ENCODE assay signal across 9 mouse cellular contexts in genomic region chr5:92278942-92279537, GRCm38 (mm10). TPM values are rescaled to one million over a fixed set of nuclear protein-coding genes. Genes with fewer than 3 reads are reported as not detected.
DNase-seq lines count a peak whose midpoint lies in the region; ATAC-seq and TF ChIP-seq lines count a peak whose summit lies in the region.
"Had no signal": no experiment of that assay in that cellular context is flagged by ENCODE, and none has a peak within 500 bp of the region (broad histone marks: within the 10 kb centered on the region; RNA-seq: fewer than 3 reads in every experiment).

No protein-coding gene starts in this region.

- H3K79me2 ChIP-seq in liver, adult 2 months (ENCODE audit: control insufficient read depth, insufficient read depth, low read length) = no peaks in the 10 kb centered on the region
- H3K79me2 ChIP-seq in macrophage (ENCODE audit: inconsistent target) = no peaks in the 10 kb centered on the region

- H3K9me3 ChIP-seq in liver, embryonic 12.5 days (replicated peaks) = no peaks in the 10 kb centered on the region
- H3K9me3 ChIP-seq in stomach, postnatal 0 days (ENCODE audit: control insufficient read depth, low read length) = no peaks in the 10 kb centered on the region
- H3K9me3 ChIP-seq: heart, embryonic 15.5 days had no signal

- no peaks in the 10 kb centered on the region for H3K36me3 ChIP-seq in liver, adult 2 months (ENCODE audit: control insufficient read depth, insufficient read depth, low read length)
- peaks cover 4% of the 10 kb centered on the region; the same call in 1 of the 2 replicates for H3K36me3 ChIP-seq in liver, embryonic 12.5 days
- no peaks in the 10 kb centered on the region for H3K36me3 ChIP-seq in macrophage (ENCODE audit: inconsistent target)
- H3K36me3 ChIP-seq in stomach, postnatal 0 days (ENCODE audit: control insufficient read depth, insufficient read depth, low read length) = no peaks in the 10 kb centered on the region
- H3K36me3 ChIP-seq: heart, embryonic 15.5 days had no signal

- no peak overlapping the region for H3K9ac ChIP-seq in liver, adult 2 months (ENCODE audit: low read depth, low read length)
- no peak overlapping the region for H3K9ac ChIP-seq in liver, embryonic 12.5 days
- no peak overlapping the region for H3K9ac ChIP-seq in stomach, postnatal 0 days (ENCODE audit: low read length)
- H3K9ac ChIP-seq: heart, embryonic 15.5 days had no signal

- no peak overlapping the region for H3K4me3 ChIP-seq in liver, adult 2 months (ENCODE audit: insufficient read depth, low read depth, low read length)
- no peak overlapping the region for H3K4me3 ChIP-seq in liver, embryonic 12.5 days
- no peak overlapping the region for H3K4me3 ChIP-seq in macrophage (ENCODE audit: inconsistent target)
- no peak overlapping the region for H3K4me3 ChIP-seq in stomach, postnatal 0 days (ENCODE audit: low read depth, low read length)

- H3K27ac ChIP-seq in liver, adult 2 months (replicated peaks; ENCODE audit: insufficient read depth, low read depth, low read length) = no peak overlapping the region
- H3K27ac ChIP-seq in liver, embryonic 12.5 days = no peak overlapping the region
- peak overlapping the region; percentile 62 for H3K27ac ChIP-seq in macrophage
- H3K27ac ChIP-seq in stomach, postnatal 0 days (replicated peaks) = peak overlapping the region; percentile 83; the same call in 1 of the 2 replicates
- H3K27ac ChIP-seq: heart, embryonic 15.5 days had no signal

- no peak for ATAC-seq in liver, embryonic 12.5 days
- ATAC-seq in stomach, postnatal 0 days (ENCODE audit: low FRiP score, low TSS enrichment) = no peak

- WGBS in liver, adult 2 months = 79% methylated on average over 10 of the region's 10 CpGs
- 42% methylated on average over 10 of the region's 10 CpGs for WGBS in liver, embryonic 12.5 days (ENCODE audit: insufficient replicate concordance)
- under 1% methylated on average over 8 of the region's 10 CpGs for WGBS in macrophage (ENCODE audit: missing documents)
- WGBS in stomach, postnatal 0 days = 77% methylated on average over 10 of the region's 10 CpGs

- no peak for TF ChIP-seq CTCF in liver, adult 2 months (IDR thresholded peaks at IDR 0.05; ENCODE audit: low read depth, low read length)
- TF ChIP-seq CTCF in stomach, postnatal 0 days (IDR thresholded peaks at IDR 0.05; ENCODE audit: low read depth) = no peak

- TF ChIP-seq POLR2A in liver, adult 2 months (IDR thresholded peaks at IDR 0.05; ENCODE audit: extremely low read depth, insufficient read depth, low read length) = no peak

- H3K4me1 ChIP-seq in liver, adult 2 months (ENCODE audit: control insufficient read depth, insufficient read depth, low read length) = no peaks in the 10 kb centered on the region
- H3K4me1 ChIP-seq in liver, embryonic 12.5 days = peaks cover 38% of the 10 kb centered on the region
- no peaks in the 10 kb centered on the region for H3K4me1 ChIP-seq in stomach, postnatal 0 days (replicated peaks; ENCODE audit: control insufficient read depth, insufficient read depth)

- no peak for TF ChIP-seq EP300 in stomach, postnatal 0 days (optimal IDR thresholded peaks at IDR 0.05)

- peak; percentile 15 for DNase-seq in cerebellum, adult 11-12 months
- no peak for DNase-seq in cerebellum, adult 8-10 months
- peak; percentile 41 for DNase-seq in liver, adult 2 months (ENCODE audit: extremely low read depth, low read depth, low spot score)
- DNase-seq in stomach, postnatal 0 days (ENCODE audit: low spot score) = peak; percentile 24
- no peak for DNase-seq in testis, postnatal 14 days (ENCODE audit: low spot score)
- no peak for DNase-seq in embryo, embryonic 9.5 days (ENCODE audit: extremely low spot score)

- no peaks in the 10 kb centered on the region for H3K27me3 ChIP-seq in liver, adult 2 months (ENCODE audit: control insufficient read depth, insufficient read depth, low read length)
- peaks cover 40% of the 10 kb centered on the region for H3K27me3 ChIP-seq in liver, embryonic 12.5 days (replicated peaks)
- no peaks in the 10 kb centered on the region for H3K27me3 ChIP-seq in stomach, postnatal 0 days (ENCODE audit: control insufficient read depth, insufficient read depth, low read length)

- H3K4me2 ChIP-seq in liver, embryonic 12.5 days = no peak overlapping the region
- H3K4me2 ChIP-seq in stomach, postnatal 0 days (replicated peaks; ENCODE audit: low read depth) = no peak overlapping the region

RNA-seq across cellular contexts. Expression of gene Naaa, which starts 1.1 kb away (rescaled TPM):
- total RNA-seq in liver, adult 2 months (2014; rRNA removed) = 4.4 and 5.0 TPM in 2 replicates
- polyA plus RNA-seq in liver, adult 2 months (2012; rRNA removed) = 4.8 and 5.2 TPM in 2 replicates
- polyA plus RNA-seq in liver, embryonic 12.5 days (2016; fragmentation: Nextera tagmentation; extraction: Ambion mirVana) = 3.0 TPM in 2 replicates
- 10 to 100 TPM in 7 of 26 experiments, 1 to 10 TPM in 19; 1.8 to 17.2 (median 5.8) TPM for total RNA-seq in macrophage (2018; cell fraction: chromatin; rRNA removed)
- total RNA-seq in macrophage (2018; cell fraction: cytosol; rRNA removed) = 10 to 100 TPM in 25 of 26 experiments, 1 to 10 TPM in 1; 9.1 to 25.4 (median 15.8) TPM
- 10 to 100 TPM; 10.0 to 36.4 (median 18.0) TPM for total RNA-seq in macrophage (2018; cell fraction: nucleus; rRNA removed)
- polyA plus RNA-seq in macrophage (2018) = 7.7 to 41.0 TPM (median 19.5 TPM) in 3 replicates
- polyA plus RNA-seq in stomach, postnatal 0 days (2015; fragmentation: Nextera tagmentation; extraction: Ambion mirVana) = 16.4 and 17.0 TPM in 2 replicates

RNA-seq across cellular contexts. Expression of gene Ppef2, which starts 23.0 kb away (rescaled TPM):
- 0.13 TPM in 1 of 2 replicates, not detected in the other for total RNA-seq in liver, adult 2 months (2014; rRNA removed)
- polyA plus RNA-seq in liver, adult 2 months (2012; rRNA removed) = 0.27 TPM in 1 of 2 replicates, not detected in the other
- not detected in 2 replicates for polyA plus RNA-seq in liver, embryonic 12.5 days (2016; fragmentation: Nextera tagmentation; extraction: Ambion mirVana)
- total RNA-seq in macrophage (2018; cell fraction: chromatin; rRNA removed) = 1 to 10 TPM in 1 of 26 experiments, under 1 TPM in 9, not detected in 16; 0.33 to 1.2 (median 0.60) TPM
- total RNA-seq in macrophage (2018; cell fraction: cytosol; rRNA removed) = under 1 TPM in 6 of 26 experiments, not detected in 20; 0.06 to 0.18 (median 0.15) TPM
- 1 to 10 TPM in 4 of 26 experiments, under 1 TPM in 7, not detected in 15; 0.18 to 1.7 (median 0.75) TPM for total RNA-seq in macrophage (2018; cell fraction: nucleus; rRNA removed)
- polyA plus RNA-seq in macrophage (2018) = 0.19 TPM in 1 of 3 replicates, not detected in the others
- 0.12 and 0.30 TPM in 2 replicates for polyA plus RNA-seq in stomach, postnatal 0 days (2015; fragmentation: Nextera tagmentation; extraction: Ambion mirVana)
- polyA plus RNA-seq: heart, embryonic 15.5 days had no signal

RNA-seq across cellular contexts. Expression of gene Sdad1, which starts 31.2 kb away (rescaled TPM):
- total RNA-seq in liver, adult 2 months (2014; rRNA removed) = 5.6 and 5.7 TPM in 2 replicates
- 3.8 and 6.3 TPM in 2 replicates for polyA plus RNA-seq in liver, adult 2 months (2012; rRNA removed)
- 35.1 and 36.3 TPM in 2 replicates for polyA plus RNA-seq in liver, embryonic 12.5 days (2016; fragmentation: Nextera tagmentation; extraction: Ambion mirVana)
- 10 to 100 TPM; 17.3 to 77.5 (median 42.9) TPM for total RNA-seq in macrophage (2018; cell fraction: chromatin; rRNA removed)
- total RNA-seq in macrophage (2018; cell fraction: cytosol; rRNA removed) = 10 to 100 TPM in 2 of 26 experiments, 1 to 10 TPM in 24; 5.9 to 10.4 (median 8.1) TPM
- total RNA-seq in macrophage (2018; cell fraction: nucleus; rRNA removed) = 10 to 100 TPM in 25 of 26 experiments, 1 to 10 TPM in 1; 8.7 to 43.9 (median 17.9) TPM
- 7.9 to 11.2 TPM (median 8.9 TPM) in 3 replicates for polyA plus RNA-seq in macrophage (2018)
- polyA plus RNA-seq in stomach, postnatal 0 days (2015; fragmentation: Nextera tagmentation; extraction: Ambion mirVana) = 17.9 and 19.8 TPM in 2 replicates

RNA-seq across cellular contexts. Expression of gene Cxcl9, which starts 48.8 kb away (rescaled TPM):
- total RNA-seq in liver, adult 2 months (2014; rRNA removed) = 5.3 and 11.9 TPM in 2 replicates
- polyA plus RNA-seq in liver, adult 2 months (2012; rRNA removed) = 28.2 and 28.8 TPM in 2 replicates
- not detected in 2 replicates for polyA plus RNA-seq in liver, embryonic 12.5 days (2016; fragmentation: Nextera tagmentation; extraction: Ambion mirVana)
- total RNA-seq in macrophage (2018; cell fraction: chromatin; rRNA removed) = 10 to 100 TPM in 1 of 26 experiments, 1 to 10 TPM in 5, under 1 TPM in 6, not detected in 14; 0.19 to 34.4 (median 0.84) TPM
- 10 to 100 TPM in 9 of 26 experiments, 1 to 10 TPM in 5, under 1 TPM in 12; 0.06 to 36.4 (median 6.7) TPM for total RNA-seq in macrophage (2018; cell fraction: cytosol; rRNA removed)
- total RNA-seq in macrophage (2018; cell fraction: nucleus; rRNA removed) = 10 to 100 TPM in 2 of 26 experiments, 1 to 10 TPM in 16, under 1 TPM in 5, not detected in 3; 0.48 to 17.2 (median 2.5) TPM
- 0.69 to 2.3 TPM (median 1.8 TPM) in 3 replicates for polyA plus RNA-seq in macrophage (2018)
- 0.11 TPM in 1 of 2 replicates, not detected in the other for polyA plus RNA-seq in stomach, postnatal 0 days (2015; fragmentation: Nextera tagmentation; extraction: Ambion mirVana)
- polyA plus RNA-seq: heart, embryonic 15.5 days had no signal

RNA-seq across cellular contexts. Expression of gene Art3, which starts 52.6 kb away (rescaled TPM):
- 8.5 and 8.6 TPM in 2 replicates for total RNA-seq in liver, adult 2 months (2014; rRNA removed)
- 1.7 and 1.8 TPM in 2 replicates for polyA plus RNA-seq in liver, adult 2 months (2012; rRNA removed)
- polyA plus RNA-seq in liver, embryonic 12.5 days (2016; fragmentation: Nextera tagmentation; extraction: Ambion mirVana) = 0.78 and 1.0 TPM in 2 replicates
- total RNA-seq in macrophage (2018; cell fraction: chromatin; rRNA removed) = 1 to 10 TPM in 1 of 26 experiments, not detected in 25; 1.2 TPM
- under 1 TPM in 11 of 26 experiments, not detected in 15; 0.15 to 0.93 (median 0.22) TPM for total RNA-seq in macrophage (2018; cell fraction: cytosol; rRNA removed)
- total RNA-seq in macrophage (2018; cell fraction: nucleus; rRNA removed) = 1 to 10 TPM in 2 of 26 experiments, under 1 TPM in 5, not detected in 19; 0.48 to 1.2 (median 0.63) TPM
- not detected in 3 replicates for polyA plus RNA-seq in macrophage (2018)
- polyA plus RNA-seq in stomach, postnatal 0 days (2015; fragmentation: Nextera tagmentation; extraction: Ambion mirVana) = 11.9 and 13.5 TPM in 2 replicates

Comparison
In these comparisons a context has a peak if more than half of its experiments do, and no peak if none do; other contexts are left out.
1. DNase-seq: peak in cerebellum, adult 11-12 months (single experiment), liver, adult 2 months (single experiment) and stomach, postnatal 0 days (single experiment); none in cerebellum, adult 8-10 months (single experiment), testis, postnatal 14 days (single experiment) and embryo, embryonic 9.5 days (single experiment).
2. H3K27ac ChIP-seq: peak in macrophage (single experiment) and stomach, postnatal 0 days (single experiment); none in liver, adult 2 months (single experiment) and liver, embryonic 12.5 days (single experiment).